Mouse (Mus musculus): ENCODE data around the gene Klk15. TPM values are rescaled to one million over a fixed set of nuclear protein-coding genes. Genes with fewer than 3 reads are reported as not detected.
"Not testable (repeated sequence)": the region's sequence is repeated elsewhere in the genome, so short reads cannot be mapped to it uniquely, and the experiment has no call there.

The Klk15 gene
- not detected for total RNA-seq (2021)

GRCm38 (mm10) chr7:43933440-43933839, at the start of gene Klk15:
Gene Klk15, plus strand, starts transcription at chr7:43933740.
- intact Hi-C loops (cut with DNase I) = no loop called here
- no peak for DNase-seq (ENCODE audit: low spot score in 2 of 2)

GRCm38 (mm10) chr7:43891365-43891764, 42.2 kb upstream of the Klk15 start:
- intact Hi-C loops (cut with DNase I) = loop anchor here (5.0 to 10.0 kb wide), 2 partner anchors 307 to 364 kb away; no protein-coding TSS in a partner anchor

GRCm38 (mm10) chr7:43891788-43892187, 41.8 kb upstream of the Klk15 start:
- intact Hi-C loops (cut with DNase I) = loop anchor here (5.0 to 10.0 kb wide), 2 partner anchors 307 to 364 kb away; no protein-coding TSS in a partner anchor
- DNase-seq (ENCODE audit: low spot score in 2 of 2) = no peak

More at GRCm38 (mm10) chr7:43891365-43891764, 42.2 kb upstream of the Klk15 start:
- no peak for DNase-seq (ENCODE audit: low spot score in 2 of 2)

GRCm38 (mm10) chr7:43894836-43895235, 38.7 kb upstream of the Klk15 start:
- intact Hi-C loops (cut with DNase I) = loop anchor here (1.0 to 10.0 kb wide), 4 partner anchors 106 to 368 kb away; no protein-coding TSS in a partner anchor
- DNase-seq (ENCODE audit: low spot score in 2 of 2) = peak; percentile 88 to 93

- intact Hi-C loops (cut with DNase I) = no loop called here
- DNase-seq (ENCODE audit: low spot score in 2 of 2) = no peak
These were observed 18.7 kb upstream of the Klk15 start for GRCm38 (mm10) chr7:43914821-43915220.

GRCm38 (mm10) chr7:43918426-43918825, 15.1 kb upstream of the Klk15 start:
- intact Hi-C loops (cut with DNase I) = no loop called here
- DNase-seq (ENCODE audit: low spot score in 2 of 2) = no peak

GRCm38 (mm10) chr7:43918871-43919270, 14.7 kb upstream of the Klk15 start:
- intact Hi-C loops (cut with DNase I) = no loop called here

GRCm38 (mm10) chr7:43919559-43920451, 13.7 kb upstream of the Klk15 start:
- intact Hi-C loops (cut with DNase I) = no loop called here
- DNase-seq (ENCODE audit: low spot score in 2 of 2) = peak; percentile 75 to 78

More at GRCm38 (mm10) chr7:43918871-43919270, 14.7 kb upstream of the Klk15 start:
- DNase-seq (ENCODE audit: low spot score in 2 of 2) = no peak

GRCm38 (mm10) chr7:43920582-43920981, 13.0 kb upstream of the Klk15 start:
- no peak for DNase-seq (ENCODE audit: low spot score in 2 of 2)
- intact Hi-C loops (cut with DNase I) = no loop called here

GRCm38 (mm10) chr7:43921087-43921486, 12.5 kb upstream of the Klk15 start:
- intact Hi-C loops (cut with DNase I) = no loop called here
- DNase-seq (ENCODE audit: low spot score in 2 of 2) = no peak

GRCm38 (mm10) chr7:43921941-43922340, 11.6 kb upstream of the Klk15 start:
- intact Hi-C loops (cut with DNase I) = no loop called here
- no peak for DNase-seq (ENCODE audit: low spot score in 2 of 2)

- DNase-seq (ENCODE audit: low spot score in 2 of 2) = no peak
- intact Hi-C loops (cut with DNase I) = no loop called here
These were observed 7.6 kb upstream of the Klk15 start for GRCm38 (mm10) chr7:43925985-43926384.

- DNase-seq (ENCODE audit: low spot score in 2 of 2) = no peak
- intact Hi-C loops (cut with DNase I) = no loop called here
These were observed 5.0 kb upstream of the Klk15 start for GRCm38 (mm10) chr7:43928521-43928920.

GRCm38 (mm10) chr7:43932337-43932736, 1.2 kb upstream of the Klk15 start:
- no peak for DNase-seq (ENCODE audit: low spot score in 2 of 2)
- intact Hi-C loops (cut with DNase I) = no loop called here

GRCm38 (mm10) chr7:43934747-43935146, 1.2 kb downstream of the Klk15 start:
- intact Hi-C loops (cut with DNase I) = no loop called here
- no peak for DNase-seq (ENCODE audit: low spot score in 2 of 2)

- intact Hi-C loops (cut with DNase I) = no loop called here
- no peak for DNase-seq (ENCODE audit: low spot score in 2 of 2)
These were observed 3.0 kb downstream of the Klk15 start for GRCm38 (mm10) chr7:43936551-43936950.

GRCm38 (mm10) chr7:43942293-43942692, 8.8 kb downstream of the Klk15 start:
- DNase-seq (ENCODE audit: low spot score in 2 of 2); intact Hi-C loops (cut with DNase I): not testable (repeated sequence)

GRCm38 (mm10) chr7:43944727-43945264, 11.3 kb downstream of the Klk15 start:
- DNase-seq (ENCODE audit: low spot score in 2 of 2) = no peak
- intact Hi-C loops (cut with DNase I) = no loop called here

GRCm38 (mm10) chr7:43950364-43950763, 16.8 kb downstream of the Klk15 start, which contains the start of gene Klk1b8:
Gene Klk1b8, plus strand, starts transcription at chr7:43950664.
- intact Hi-C loops (cut with DNase I) = no loop called here
- DNase-seq (ENCODE audit: low spot score in 2 of 2) = no peak

GRCm38 (mm10) chr7:43952703-43953102, 19.2 kb downstream of the Klk15 start:
- peak; percentile 10 to 50 for DNase-seq (ENCODE audit: low spot score in 2 of 2)
- intact Hi-C loops (cut with DNase I) = no loop called here

GRCm38 (mm10) chr7:43966451-43966850, 32.9 kb downstream of the Klk15 start, which contains the start of gene Klk1b1:
Gene Klk1b1, plus strand, starts transcription at chr7:43966751.
- intact Hi-C loops (cut with DNase I) = no loop called here

More at GRCm38 (mm10) chr7:43966451-43966850, 32.9 kb downstream of the Klk15 start, which contains the start of gene Klk1b1:
- DNase-seq (ENCODE audit: low spot score in 2 of 2) = no peak
